Mouse (Mus musculus): ENCODE measurements around the gene Mavs. TPM values are rescaled to one million over a fixed set of nuclear protein-coding genes. Genes with fewer than 3 reads are reported as not detected.

Gene Mavs
- total RNA-seq, 2 experiments from 2014 or later = 40.0 to 56.9 TPM

- DNase-seq = no peak
- Histone ChIP-seq H3K27ac (no peak overlapping the region), H3K4me3 (no peak overlapping the region)
- intact Hi-C loops (cut with DNase I) = loop anchor here (10.0 kb wide), 1 partner anchor 248 kb away; no protein-coding TSS in a partner anchor
- TF ChIP-seq CTCF (IDR thresholded peaks at IDR 0.05) = no peak
Measured at GRCm38 (mm10) chr2:131276722-131277121, 42.9 kb downstream of the Mavs start.

DNA sequence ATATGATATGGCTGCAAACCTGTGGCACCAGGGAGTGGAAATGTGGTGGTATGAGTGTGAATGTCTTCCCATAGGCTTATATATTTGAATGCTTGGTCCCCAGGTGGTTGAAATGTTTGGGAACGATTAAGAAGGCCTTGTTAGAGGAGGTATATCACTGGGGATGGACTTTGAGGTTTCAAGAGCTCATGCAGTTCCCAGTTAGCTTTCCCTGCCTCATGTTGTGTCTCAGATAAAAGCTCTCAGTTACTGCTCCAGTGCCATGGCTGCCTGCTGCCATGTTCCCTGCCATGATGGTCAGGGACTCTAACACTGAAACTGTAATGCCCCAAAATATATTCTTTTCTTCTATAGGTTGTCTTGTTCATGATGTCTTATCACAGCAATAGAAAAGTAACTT, 47.7 kb downstream of the Mavs start:
- no peak for DNase-seq
- Histone ChIP-seq H3K27ac (no peak overlapping the region), H3K4me3 (no peak overlapping the region)
- TF ChIP-seq CTCF (IDR thresholded peaks at IDR 0.05) = no peak
- intact Hi-C loops (cut with DNase I) = no loop called here

GRCm38 (mm10) chr2:131286276-131286675, 52.4 kb downstream of the Mavs start:
- peak overlapping the region; percentile 41; the same call in 1 of the 2 replicates for H3K27ac ChIP-seq
- DNase-seq = no peak
- TF ChIP-seq CTCF (IDR thresholded peaks at IDR 0.05) = peak; percentile 34; the same call in 1 of the 2 replicates
- no peak overlapping the region for H3K4me3 ChIP-seq
- intact Hi-C loops (cut with DNase I) = loop anchor here (5.0 kb wide), 1 partner anchor 131 kb away; no protein-coding TSS in a partner anchor

DNA sequence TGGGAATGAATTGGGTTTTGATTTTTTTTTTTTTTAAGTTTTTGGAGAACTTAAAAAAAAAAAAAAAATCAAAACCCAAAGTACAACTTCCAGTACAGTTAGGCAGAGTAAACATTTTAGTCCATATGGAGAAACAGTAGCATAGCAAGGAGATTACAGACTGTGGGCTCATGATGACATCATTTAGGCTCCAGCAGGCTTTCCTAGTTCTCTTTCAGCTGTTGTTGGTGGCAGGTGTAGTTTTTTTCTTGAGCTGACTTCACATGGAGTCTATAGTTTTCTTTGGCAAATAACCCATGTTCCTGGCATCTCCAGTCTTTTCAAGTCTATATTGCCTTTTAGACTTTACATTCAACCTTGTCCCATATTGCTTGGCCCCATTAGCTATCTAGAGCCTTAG, 56.8 kb downstream of the Mavs start:
- no peak for TF ChIP-seq CTCF (IDR thresholded peaks at IDR 0.05)
- H3K4me3 ChIP-seq = no peak overlapping the region
- intact Hi-C loops (cut with DNase I) = no loop called here
- DNase-seq = no peak
- no peak overlapping the region for H3K27ac ChIP-seq

GRCm38 (mm10) chr2:131296746-131297261, 62.9 kb downstream of the Mavs start:
- intact Hi-C loops (cut with DNase I) = no loop called here
- no peak for DNase-seq
- Histone ChIP-seq H3K4me3 (no peak overlapping the region), H3K27ac (no peak overlapping the region)
- TF ChIP-seq CTCF (IDR thresholded peaks at IDR 0.05) = no peak

Small RNAs within 50 kb of the gene (microRNA-seq; reads per million reads assigned to microRNA genes)
- gene Mir103-2 = 15.9 reads per million, percentile 14 among the genes with 10 or more reads in this experiment

Other genes with a start within 250 kb of the Mavs start
- gene Gfra4, start 191.0 kb upstream of the Mavs start, total RNA-seq (2021) = 1 to 10 TPM; 1.1 to 1.7 TPM
- 1 to 10 TPM; 2.5 TPM for gene Adam33, start 170.2 kb upstream of the Mavs start, total RNA-seq (2021)
- gene Siglec1, start 147.3 kb upstream of the Mavs start, total RNA-seq (2021) = under 1 TPM; 0.36 to 0.39 TPM
- 10 to 100 TPM; 11.7 to 14.8 TPM for gene Hspa12b, start 106.8 kb upstream of the Mavs start, total RNA-seq (2021)
- gene Gm11037, start 100.6 kb upstream of the Mavs start, total RNA-seq (2021) = not detected
- 1 to 10 TPM; 3.6 to 4.5 TPM for gene 1700037H04Rik, start 74.0 kb upstream of the Mavs start, total RNA-seq (2021)
- gene Cenpb, start 54.0 kb upstream of the Mavs start, total RNA-seq (2021) = 10 to 100 TPM; 67.7 to 70.1 TPM
- 1 to 10 TPM; 1.5 TPM for gene Cdc25b, start 47.1 kb upstream of the Mavs start, total RNA-seq (2021)
- 1 to 10 TPM; 1.3 to 1.6 TPM for gene Spef1, start 46.8 kb upstream of the Mavs start, total RNA-seq (2021)
- 10 to 100 TPM; 15.6 to 21.0 TPM for gene Ap5s1, start 27.0 kb upstream of the Mavs start, total RNA-seq (2021)
- 10 to 100 TPM; 22.2 to 24.6 TPM for gene Pank2, start 28.4 kb downstream of the Mavs start, total RNA-seq (2021)
- gene Rnf24, start 118.8 kb downstream of the Mavs start, total RNA-seq (2021) = 1 to 10 TPM; 1.5 to 1.7 TPM

Measured in gastrocnemius, adult 2 months (tissue).